Mouse (Mus musculus) lung, postnatal 25 days (tissue): ENCODE results near the gene Tiam2.

Source experiments
- DNase-seq: peaks from one replicate; pipeline ENCODE4 v3.0.0; 2022; ENCODE audit warnings: low spot score

The Tiam2 gene

GRCm38 (mm10) chr17:3326148-3326902 lies at the start of gene Tiam2:
TSS of gene Tiam2 (plus strand) at chr17:3326573.
- DNase-seq, result peak; percentile 10

- DNase-seq, result no peak
These were observed 46.1 kb upstream of the Tiam2 start for GRCm38 (mm10) chr17:3280321-3280720.

GRCm38 (mm10) chr17:3281939-3282338 lies 44.4 kb upstream of the Tiam2 start:
- no peak for DNase-seq

GRCm38 (mm10) chr17:3285030-3285671 lies 41.2 kb upstream of the Tiam2 start:
- peak; percentile 18 for DNase-seq

GRCm38 (mm10) chr17:3286123-3286825 lies 40.1 kb upstream of the Tiam2 start:
- no peak for DNase-seq

GRCm38 (mm10) chr17:3288341-3288740 lies 38.0 kb upstream of the Tiam2 start:
- peak; percentile 45 for DNase-seq

- DNase-seq, result no peak
These were observed 31.3 kb upstream of the Tiam2 start for GRCm38 (mm10) chr17:3295097-3295496.

- no peak for DNase-seq
These were observed 26.9 kb upstream of the Tiam2 start for GRCm38 (mm10) chr17:3299487-3299886.

GRCm38 (mm10) chr17:3305926-3306325 lies 20.4 kb upstream of the Tiam2 start:
- DNase-seq, result peak; percentile 23

GRCm38 (mm10) chr17:3313711-3314624 lies 12.4 kb upstream of the Tiam2 start:
- peak; percentile 59 for DNase-seq

- no peak for DNase-seq
These were observed 11.8 kb upstream of the Tiam2 start for GRCm38 (mm10) chr17:3314625-3315020.

GRCm38 (mm10) chr17:3315581-3315980 lies 10.8 kb upstream of the Tiam2 start:
- DNase-seq, result no peak

GRCm38 (mm10) chr17:3326903-3327279 lies 518 bp downstream of the Tiam2 start:
- no peak for DNase-seq

- no peak for DNase-seq
These were observed 962 bp downstream of the Tiam2 start for GRCm38 (mm10) chr17:3327335-3327734.

- DNase-seq, result no peak
These were observed 2.4 kb downstream of the Tiam2 start for GRCm38 (mm10) chr17:3328820-3329219.

GRCm38 (mm10) chr17:3329429-3329828 lies 3.1 kb downstream of the Tiam2 start:
- DNase-seq, result no peak

- DNase-seq, result peak; percentile 14
These were observed 5.5 kb downstream of the Tiam2 start for GRCm38 (mm10) chr17:3331721-3332461.

- DNase-seq, result no peak
These were observed 9.9 kb downstream of the Tiam2 start for GRCm38 (mm10) chr17:3336161-3336739.

GRCm38 (mm10) chr17:3336887-3337524 lies 10.6 kb downstream of the Tiam2 start:
- no peak for DNase-seq

- DNase-seq, result no peak
These were observed 11.1 kb downstream of the Tiam2 start for GRCm38 (mm10) chr17:3337525-3337888.
